Mouse (Mus musculus) neural tube, embryonic 11.5 days (tissue): ENCODE measurements around the gene Flt3l. TPM values are rescaled to one million over a fixed set of nuclear protein-coding genes. Genes with fewer than 3 reads are reported as not detected.
"Not testable (repeated sequence)": the region's sequence is repeated elsewhere in the genome, so short reads cannot be mapped to it uniquely, and the experiment has no call there.

Experiments
- ATAC-seq: fragments of 200-750 bp; cut with Nextera tagmentation; 2 replicates; pipeline ENCODE4 v1.8.0; 2017; ENCODE audit warnings: moderate number of reproducible peaks, mild to moderate bottlenecking, moderate TSS enrichment, moderate library complexity; ENCODE audit not compliant: insufficient read depth, low FRiP score, low TSS enrichment
- DNase-seq: peaks from one replicate; pipeline ENCODE4 v3.0.0-alpha.2; 2015; ENCODE audit warnings: low spot score
- H3K27ac ChIP-seq: fragments of 300-500 bp; sonication (generic); 2 replicates; pipeline ENCODE4 v1.5.1; 2014; ENCODE audit warnings: low read depth, mild to moderate bottlenecking, low read length
- H3K27me3 ChIP-seq: fragments of 300-500 bp; sonication (generic); 2 replicates; pipeline ENCODE4 v1.6.1; 2014; ENCODE audit warnings: mild to moderate bottlenecking, low read length, mixed read lengths; ENCODE audit not compliant: control insufficient read depth, insufficient read depth
- H3K36me3 ChIP-seq: fragments of 300-500 bp; sonication (generic); 2 replicates; pipeline ENCODE4 v1.6.1; 2014; ENCODE audit warnings: mild to moderate bottlenecking, low read length, moderate library complexity, mixed read lengths; ENCODE audit not compliant: control insufficient read depth, insufficient read depth
- H3K4me1 ChIP-seq: fragments of 300-500 bp; sonication (generic); 2 replicates; pipeline ENCODE4 v1.6.1; 2014; ENCODE audit warnings: low read length, mixed read lengths; ENCODE audit not compliant: control insufficient read depth, insufficient read depth
- H3K4me2 ChIP-seq: fragments of 300-500 bp; sonication (generic); 2 replicates; pipeline ENCODE4 v1.6.1; 2014; ENCODE audit warnings: low read depth, mild to moderate bottlenecking, moderate library complexity
- H3K4me3 ChIP-seq: fragments of 300-500 bp; sonication (generic); 2 replicates; pipeline ENCODE4 v1.5.1; 2014; ENCODE audit warnings: low read depth, low read length
- H3K9ac ChIP-seq: fragments of 300-500 bp; sonication (generic); 2 replicates; pipeline ENCODE4 v1.6.1; 2014; ENCODE audit warnings: mild to moderate bottlenecking, low read length
- H3K9me3 ChIP-seq: fragments of 300-500 bp; sonication (generic); 2 replicates; pipeline ENCODE4 v1.6.1; 2016; ENCODE audit warnings: low read length; ENCODE audit not compliant: control insufficient read depth
- WGBS: fragments of 180-500 bp; shearing (Covaris S2); extraction: QIAGEN DNeasy Blood & Tissue Kit; methylation state at CpG from one replicate; pipeline ENCODE4 v1.1.7; 2014; 5-methylcytosine and 5-hydroxymethylcytosine counted together
- polyA plus RNA-seq: library from polyadenylated mRNA; unstranded; fragments of >200 nt; fragmentation: Nextera tagmentation; extraction: Ambion mirVana; gene quantifications from 2 replicates; pipeline ENCODE4 v1.2.1, GENCODE M21; 2014

The Flt3l gene
- polyA plus RNA-seq, 1 experiment from 2014 or later = 0.76 TPM

DNA sequence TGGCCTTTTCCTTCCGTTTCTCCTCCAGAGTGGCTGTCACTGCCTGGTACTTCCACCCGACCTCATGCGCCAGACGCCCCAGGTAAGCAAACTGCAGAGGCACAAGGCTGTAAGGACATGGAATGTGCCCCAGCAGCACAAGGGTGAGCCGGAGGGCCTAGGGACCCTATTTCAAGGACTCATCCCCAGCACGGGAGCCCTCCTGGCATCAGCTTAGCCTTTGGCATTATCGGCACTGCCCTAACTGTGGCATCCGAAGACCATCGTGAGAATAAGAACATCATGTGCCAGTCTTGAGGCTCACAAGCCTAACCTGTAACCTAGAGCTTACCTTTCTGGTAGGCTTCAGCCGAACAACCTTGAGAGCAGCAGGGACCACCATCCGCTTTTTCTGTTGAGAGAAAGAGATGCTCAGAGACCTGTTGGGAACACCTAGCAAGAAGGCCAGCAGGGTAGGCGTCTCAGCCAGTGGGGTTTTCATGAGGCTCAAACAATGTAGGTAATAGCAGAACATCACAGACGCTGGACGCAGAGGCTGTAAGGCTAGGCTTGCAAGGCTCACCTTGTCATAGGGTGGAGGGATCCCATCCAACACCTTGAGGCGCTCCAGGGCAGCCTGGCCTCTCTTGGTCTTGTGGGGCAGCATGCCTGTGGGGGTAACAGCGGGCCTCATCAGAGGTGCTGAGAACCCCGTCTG lies 9.9 kb downstream of the Flt3l start:
- Histone ChIP-seq H3K27me3 (no peaks in the 10 kb centered on the region), H3K27ac (peak overlapping the region; percentile 84), H3K9ac (peak overlapping the region; percentile 99), H3K4me2 (peak overlapping the region; percentile 96), H3K4me3 (peak overlapping the region; percentile 95), H3K4me1 (peaks cover 27% of the 10 kb centered on the region), H3K36me3 (peaks cover 35% of the 10 kb centered on the region), H3K9me3 (no peaks in the 10 kb centered on the region)
- DNase-seq = no peak
- no peak for ATAC-seq
- 76% methylated on average over 17 of the region's 17 CpGs for WGBS

DNA sequence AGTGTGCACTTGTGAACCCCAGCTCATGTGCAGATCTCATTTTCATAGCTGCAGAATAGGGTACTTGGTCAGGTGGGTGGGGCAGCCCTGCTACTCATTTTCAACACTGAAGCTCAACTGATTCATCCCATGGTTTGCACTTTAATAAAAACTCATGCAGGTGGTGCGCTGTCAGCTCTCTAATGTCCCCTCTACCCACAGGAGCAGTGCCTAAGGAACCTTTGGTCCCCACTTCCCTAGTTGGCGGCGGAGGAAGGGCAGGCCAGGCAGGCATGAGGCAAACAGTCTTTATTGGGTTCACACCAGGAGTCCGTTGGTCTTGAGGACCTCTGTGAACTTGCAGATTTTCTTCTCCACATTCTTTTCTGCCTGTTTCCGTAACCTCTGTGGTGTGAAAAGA lies 10.6 kb downstream of the Flt3l start:
- peaks cover 41% of the 10 kb centered on the region for H3K36me3 ChIP-seq
- not testable (repeated sequence) for H3K27ac ChIP-seq, DNase-seq, H3K9ac ChIP-seq, H3K4me3 ChIP-seq, H3K9me3 ChIP-seq, H3K27me3 ChIP-seq, ATAC-seq, H3K4me2 ChIP-seq
- 60% methylated on average over 5 of the region's 5 CpGs for WGBS
- peaks cover 27% of the 10 kb centered on the region for H3K4me1 ChIP-seq

DNA sequence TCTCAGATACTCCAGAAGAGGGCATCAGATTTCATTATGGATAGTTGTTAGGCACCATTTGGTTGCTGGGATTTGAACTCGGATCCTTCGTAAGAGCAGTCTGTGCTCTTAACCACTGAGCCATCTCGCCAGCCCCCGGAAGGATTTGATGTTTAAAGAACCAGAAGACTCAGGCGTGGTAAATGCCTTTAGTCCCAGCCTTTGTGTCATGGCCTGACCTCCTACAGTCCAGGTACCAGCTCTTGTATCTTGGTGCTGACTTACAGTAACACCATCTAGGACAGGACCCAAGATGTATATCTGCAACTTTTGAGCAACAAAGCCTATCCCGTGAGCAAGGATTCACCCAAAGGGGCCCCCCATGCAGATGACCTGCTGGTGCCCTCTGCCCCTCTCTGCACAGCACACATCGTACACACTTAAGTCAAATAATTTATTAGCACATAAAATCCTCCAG lies 11.1 kb downstream of the Flt3l start:
- H3K9me3 ChIP-seq = no peaks in the 10 kb centered on the region
- no peak overlapping the region; the same call in 1 of the 2 replicates for H3K27ac ChIP-seq
- peak; percentile 55 for DNase-seq
- peak overlapping the region; percentile 9; the same call in 1 of the 2 replicates for H3K4me3 ChIP-seq
- peak overlapping the region; percentile 35; the same call in 1 of the 2 replicates for H3K4me2 ChIP-seq
- peaks cover 27% of the 10 kb centered on the region for H3K4me1 ChIP-seq
- WGBS = 12% methylated on average over 7 of the region's 7 CpGs
- no peak for ATAC-seq
- H3K36me3 ChIP-seq = peaks cover 41% of the 10 kb centered on the region
- no peak overlapping the region for H3K9ac ChIP-seq
- no peaks in the 10 kb centered on the region for H3K27me3 ChIP-seq

DNA sequence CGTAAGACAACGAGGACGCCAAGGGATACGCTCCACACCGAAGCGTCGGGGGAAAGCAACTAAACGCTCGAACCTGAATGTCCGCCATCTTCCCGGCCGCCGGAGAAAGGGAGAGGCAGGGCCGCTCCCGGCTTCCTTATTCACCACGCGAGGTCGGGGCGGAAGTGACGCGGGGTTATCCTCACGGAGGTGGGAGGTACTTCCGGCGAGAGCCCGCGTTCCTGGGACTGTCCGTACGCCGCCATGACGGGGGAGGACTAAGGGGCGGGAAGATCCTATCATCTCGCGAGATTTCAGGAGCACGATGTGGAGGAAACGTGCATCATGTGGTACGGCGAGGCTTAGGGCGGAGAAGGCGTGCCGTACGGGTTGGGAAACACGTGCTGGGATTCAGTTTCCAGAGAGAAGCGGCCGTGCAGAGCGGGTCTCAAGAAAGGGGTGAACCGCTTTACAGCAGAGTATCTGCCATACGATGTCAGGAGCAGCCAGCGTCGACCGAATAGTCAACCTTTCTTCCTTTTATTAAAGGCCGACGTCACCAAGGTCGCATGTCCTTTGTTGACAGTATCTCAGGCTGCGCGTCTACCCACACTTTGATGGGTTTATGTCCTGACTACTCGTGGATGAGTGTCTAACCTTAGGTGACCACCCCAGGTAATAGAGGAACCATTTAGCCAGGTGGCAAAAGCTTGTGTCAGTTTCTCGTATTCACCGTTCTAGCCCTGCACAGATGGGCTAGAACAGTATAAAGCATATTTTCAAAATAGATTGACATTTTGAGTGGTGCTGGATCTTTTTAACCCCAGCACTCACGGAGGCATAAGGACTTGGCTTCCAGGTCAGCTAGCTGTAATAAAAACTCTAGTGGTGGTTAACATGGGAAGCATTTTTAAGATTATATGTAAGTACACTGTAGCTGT lies 11.7 kb downstream of the Flt3l start, which contains the start of gene Rps11:
Gene Rps11, minus strand, starts transcription at position 216 of the 920 bp plus-strand sequence.
- H3K9me3 ChIP-seq = no peaks in the 10 kb centered on the region
- ATAC-seq = peak; percentile 76
- H3K4me3 ChIP-seq = peak within 1 kb of the TSS; percentile 97
- H3K9ac ChIP-seq = peak within 1 kb of the TSS; percentile 95
- peak within 1 kb of the TSS; percentile 85 for H3K27ac ChIP-seq
- no peaks in the 10 kb centered on the region for H3K27me3 ChIP-seq
- DNase-seq = peak; percentile 100
- H3K36me3 ChIP-seq = peaks cover 44% of the 10 kb centered on the region
- under 1% methylated on average over 59 of the region's 59 CpGs for WGBS
- peak within 1 kb of the TSS; percentile 91 for H3K4me2 ChIP-seq
- H3K4me1 ChIP-seq = peaks cover 27% of the 10 kb centered on the region

DNA sequence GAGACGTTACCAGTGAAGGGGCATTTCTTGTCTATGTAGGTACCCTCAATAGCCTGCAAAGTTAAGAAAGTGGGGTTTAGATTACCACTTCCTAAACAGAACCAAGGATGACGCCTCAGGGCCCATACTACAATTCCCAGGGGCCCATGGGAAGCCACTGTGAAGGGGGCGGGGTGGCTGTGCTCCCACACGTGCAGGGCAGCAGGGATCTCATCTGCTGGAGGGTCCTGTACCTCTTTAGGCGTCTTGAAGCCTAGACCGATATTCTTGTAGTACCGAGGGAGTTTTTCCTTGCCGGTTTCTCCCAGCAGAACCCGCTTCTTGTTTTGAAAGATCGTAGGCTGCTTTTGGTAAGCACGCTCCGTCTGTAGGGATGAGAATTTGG lies 13.1 kb downstream of the Flt3l start:
- peaks cover 27% of the 10 kb centered on the region for H3K4me1 ChIP-seq
- WGBS = 29% methylated on average over 12 of the region's 12 CpGs
- H3K36me3 ChIP-seq = peaks cover 46% of the 10 kb centered on the region
- peak overlapping the region; percentile 85; the same call in 1 of the 2 replicates for H3K27ac ChIP-seq
- H3K27me3 ChIP-seq = no peaks in the 10 kb centered on the region
- ATAC-seq (no peak), DNase-seq (no peak)
- H3K9me3 ChIP-seq = no peaks in the 10 kb centered on the region
- peak overlapping the region; percentile 95 for H3K9ac ChIP-seq
- peak overlapping the region; percentile 97 for H3K4me3 ChIP-seq
- H3K4me2 ChIP-seq = peak overlapping the region; percentile 91

DNA sequence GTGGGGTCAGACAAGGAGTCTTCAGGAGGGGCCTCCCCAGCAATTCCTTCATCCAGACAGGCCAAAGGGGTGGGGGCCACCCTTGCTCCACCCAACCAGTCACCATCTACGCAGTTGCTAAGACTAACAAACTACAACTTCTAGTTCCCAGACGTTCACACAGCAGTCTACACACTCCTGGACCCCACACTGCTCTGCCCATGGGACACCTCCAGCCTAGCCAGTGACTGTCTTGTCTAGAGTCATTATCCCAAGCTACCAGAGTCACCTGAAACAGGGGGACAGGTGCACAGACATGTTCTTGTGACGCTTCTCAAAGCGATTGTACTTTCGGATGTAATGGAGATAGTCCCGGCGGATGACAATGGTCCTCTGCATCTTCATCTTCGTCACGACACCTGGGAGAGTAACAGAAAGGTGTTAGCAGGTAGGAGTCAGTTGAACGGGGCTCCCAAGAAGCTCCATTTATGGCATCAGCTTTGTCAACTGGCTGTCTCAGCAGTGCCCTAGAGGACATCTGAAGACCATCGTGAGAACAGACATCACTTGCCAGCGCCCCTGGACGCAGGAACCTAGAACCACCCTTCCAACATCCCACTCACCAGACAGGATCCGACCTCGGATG lies 13.6 kb downstream of the Flt3l start:
- Histone ChIP-seq H3K9ac (peak overlapping the region; percentile 95), H3K4me1 (peaks cover 26% of the 10 kb centered on the region), H3K27me3 (no peaks in the 10 kb centered on the region), H3K4me2 (peak overlapping the region; percentile 91), H3K36me3 (peaks cover 48% of the 10 kb centered on the region), H3K4me3 (peak overlapping the region; percentile 97), H3K27ac (0 out of 2 replicates have a peak overlapping the region, but pooled peaks have one; percentile 85), H3K9me3 (no peaks in the 10 kb centered on the region)
- no peak for ATAC-seq
- DNase-seq = no peak
- 87% methylated on average over 15 of the region's 15 CpGs for WGBS

DNA sequence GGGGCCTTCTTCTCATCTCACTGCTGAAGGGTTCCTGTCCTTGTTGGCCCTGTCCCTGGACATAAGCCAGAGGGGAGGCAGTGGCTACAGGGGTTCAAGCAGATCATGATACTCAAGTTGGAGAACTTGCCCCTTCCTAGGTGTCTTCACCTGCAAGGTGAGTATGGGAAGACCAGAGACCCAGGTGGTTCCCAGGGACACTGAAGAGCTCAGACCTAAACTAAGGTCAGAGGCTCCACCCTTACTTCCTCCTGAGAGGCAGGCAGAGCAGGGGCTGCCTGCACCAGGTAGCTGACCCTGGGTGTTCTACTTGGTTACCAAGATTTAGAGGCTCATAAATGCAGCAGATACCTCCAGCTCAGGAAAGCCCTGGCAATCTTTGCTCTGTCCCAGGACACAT lies 14.3 kb downstream of the Flt3l start:
- no peak for ATAC-seq
- Histone ChIP-seq H3K36me3 (peaks cover 43% of the 10 kb centered on the region), H3K4me1 (peaks cover 19% of the 10 kb centered on the region), H3K27ac (no peak overlapping the region), H3K9ac (no peak overlapping the region), H3K4me3 (no peak overlapping the region; the same call in 1 of the 2 replicates), H3K4me2 (no peak overlapping the region), H3K27me3 (no peaks in the 10 kb centered on the region), H3K9me3 (no peaks in the 10 kb centered on the region)
- no peak for DNase-seq

DNA sequence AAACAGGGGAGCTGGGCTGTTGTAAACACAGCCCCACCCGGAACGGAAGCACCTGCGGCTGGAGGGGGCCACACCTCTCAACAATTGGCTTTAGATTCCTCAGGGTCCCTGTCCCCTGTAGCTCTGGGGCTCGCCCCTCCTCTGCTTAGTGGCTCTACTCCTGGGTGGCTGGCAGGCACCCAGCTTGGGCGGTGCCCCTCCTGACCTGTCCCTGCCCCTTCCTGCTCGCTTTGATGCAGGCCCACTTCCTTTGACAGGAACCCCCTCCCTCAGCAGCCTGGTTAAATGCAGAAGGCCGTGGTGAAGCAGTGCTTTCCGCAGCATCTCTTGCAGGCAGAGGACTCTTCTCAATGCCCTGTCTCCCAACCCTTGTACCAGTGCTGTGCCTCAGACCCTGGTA lies 14.8 kb downstream of the Flt3l start:
- H3K4me3 ChIP-seq = no peak overlapping the region; the same call in 1 of the 2 replicates
- no peak overlapping the region for H3K27ac ChIP-seq
- H3K4me1 ChIP-seq = peaks cover 14% of the 10 kb centered on the region
- H3K9me3 ChIP-seq = no peaks in the 10 kb centered on the region
- DNase-seq (no peak), ATAC-seq (no peak)
- H3K36me3 ChIP-seq = peaks cover 37% of the 10 kb centered on the region
- 85% methylated on average over 8 of the region's 8 CpGs for WGBS
- H3K27me3 ChIP-seq = no peaks in the 10 kb centered on the region
- no peak overlapping the region for H3K4me2 ChIP-seq
- no peak overlapping the region for H3K9ac ChIP-seq
